Mouse (Mus musculus): Measurements from ENCODE around the gene Syt9. TPM values are rescaled to one million over a fixed set of nuclear protein-coding genes. Genes with fewer than 3 reads are reported as not detected.

The Syt9 gene
- total and polyA plus RNA-seq, 3 experiments: 0.05 TPM; not detected in 2

- no peaks in the 10 kb centered on the region for H3K27me3 ChIP-seq (ENCODE audit: insufficient read depth, low read length)
- no peak for TF ChIP-seq GATA1 (IDR thresholded peaks at IDR 0.05; ENCODE audit: borderline replicate concordance, low read length)
- no peak for TF ChIP-seq TAL1 (conservative IDR thresholded peaks at IDR 0.05; ENCODE audit: low read depth, low read length)
- TF ChIP-seq GATA2 (IDR thresholded peaks at IDR 0.05; ENCODE audit: borderline replicate concordance, low read depth, low read length): no peak
- TF ChIP-seq CTCF (IDR thresholded peaks at IDR 0.05; ENCODE audit: low read depth, low read length): no peak
- no peak for TF ChIP-seq POLR2AphosphoS5 (IDR thresholded peaks at IDR 0.05; ENCODE audit: insufficient replicate concordance, low read depth, low read length)
- H3K4me1 ChIP-seq (ENCODE audit: insufficient read depth, low read depth, low read length): no peaks in the 10 kb centered on the region
- no peak overlapping the region for H3K4me3 ChIP-seq (ENCODE audit: low read depth, low read length)
- no peaks in the 10 kb centered on the region for H3K36me3 ChIP-seq (replicated peaks)
- ATAC-seq (ENCODE audit: extremely low read depth, insufficient number of reproducible peaks, low FRiP score, poor library complexity, severe bottlenecking): no peak
- no peak for DNase-seq (ENCODE audit: low spot score)
- H3K9me3 ChIP-seq (replicated peaks): peaks cover 40% of the 10 kb centered on the region
Observed at GRCm38 (mm10) chr7:107507920-107508319, 137.4 kb downstream of the Syt9 start.

- H3K9me3 ChIP-seq (replicated peaks): peaks cover 30% of the 10 kb centered on the region
- no peak for DNase-seq (ENCODE audit: low spot score)
- TF ChIP-seq CTCF (IDR thresholded peaks at IDR 0.05; ENCODE audit: low read depth, low read length) (no peak), TAL1 (conservative IDR thresholded peaks at IDR 0.05; ENCODE audit: low read depth, low read length) (no peak), GATA1 (IDR thresholded peaks at IDR 0.05; ENCODE audit: borderline replicate concordance, low read length) (no peak), POLR2AphosphoS5 (IDR thresholded peaks at IDR 0.05; ENCODE audit: insufficient replicate concordance, low read depth, low read length) (no peak), GATA2 (IDR thresholded peaks at IDR 0.05; ENCODE audit: borderline replicate concordance, low read depth, low read length) (no peak)
Observed at GRCm38 (mm10) chr7:107509740-107510139, 139.2 kb downstream of the Syt9 start.

DNA sequence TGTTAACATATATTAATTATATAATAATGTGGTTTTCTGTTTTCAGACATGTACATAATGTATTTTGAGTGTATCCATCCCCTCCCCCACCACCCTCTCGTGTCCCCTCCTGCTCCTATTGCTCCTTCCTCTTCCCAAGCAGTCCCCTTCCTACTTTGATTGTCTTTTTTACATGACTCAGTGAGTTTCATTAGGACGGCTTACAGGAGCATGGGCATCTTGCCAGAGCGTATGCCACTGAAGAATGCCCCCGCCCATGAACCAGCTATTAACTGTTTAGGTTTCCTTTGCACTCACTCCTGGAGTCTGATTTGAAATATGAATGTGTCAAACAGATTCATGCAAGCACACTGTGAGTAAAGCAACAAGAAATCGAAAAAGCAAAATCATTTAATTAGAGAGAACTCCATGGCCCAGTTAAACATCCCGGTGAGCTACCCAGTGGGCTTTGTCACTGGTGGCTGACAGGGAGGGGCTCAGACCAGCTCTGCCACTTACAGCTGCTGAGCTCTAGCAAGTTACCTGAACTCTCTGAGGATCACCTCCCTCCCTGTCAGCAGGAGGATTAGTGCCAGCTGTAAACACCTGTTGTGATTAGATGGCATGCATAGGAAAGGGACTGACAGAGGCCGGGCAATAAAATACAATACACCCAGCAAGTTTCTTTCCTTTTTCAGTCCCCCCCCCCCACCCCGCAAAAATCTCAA, 146.3 kb downstream of the Syt9 start:
- no peaks in the 10 kb centered on the region for H3K27me3 ChIP-seq (ENCODE audit: insufficient read depth, low read length)
- TF ChIP-seq GATA2 (IDR thresholded peaks at IDR 0.05; ENCODE audit: borderline replicate concordance, low read depth, low read length) (no peak), CTCF (IDR thresholded peaks at IDR 0.05; ENCODE audit: low read depth, low read length) (no peak), TAL1 (conservative IDR thresholded peaks at IDR 0.05; ENCODE audit: low read depth, low read length) (no peak), GATA1 (IDR thresholded peaks at IDR 0.05; ENCODE audit: borderline replicate concordance, low read length) (no peak), POLR2AphosphoS5 (IDR thresholded peaks at IDR 0.05; ENCODE audit: insufficient replicate concordance, low read depth, low read length) (no peak)
- ATAC-seq (ENCODE audit: extremely low read depth, insufficient number of reproducible peaks, low FRiP score, poor library complexity, severe bottlenecking): no peak
- DNase-seq (ENCODE audit: low spot score): no peak
- H3K4me3 ChIP-seq (ENCODE audit: low read depth, low read length): no peak overlapping the region
- no peaks in the 10 kb centered on the region for H3K36me3 ChIP-seq (replicated peaks)
- H3K9me3 ChIP-seq (replicated peaks): peaks cover 43% of the 10 kb centered on the region
- H3K4me1 ChIP-seq (ENCODE audit: insufficient read depth, low read depth, low read length): no peaks in the 10 kb centered on the region

More at GRCm38 (mm10) chr7:107509740-107510139, 139.2 kb downstream of the Syt9 start:
- Histone ChIP-seq H3K27me3 (ENCODE audit: insufficient read depth, low read length) (no peaks in the 10 kb centered on the region), H3K4me3 (ENCODE audit: low read depth, low read length) (no peak overlapping the region), H3K36me3 (replicated peaks) (no peaks in the 10 kb centered on the region), H3K4me1 (ENCODE audit: insufficient read depth, low read depth, low read length) (no peaks in the 10 kb centered on the region)
- no peak for ATAC-seq (ENCODE audit: extremely low read depth, insufficient number of reproducible peaks, low FRiP score, poor library complexity, severe bottlenecking)

GRCm38 (mm10) chr7:107519256-107520025, 148.9 kb downstream of the Syt9 start:
- no peak for ATAC-seq (ENCODE audit: extremely low read depth, insufficient number of reproducible peaks, low FRiP score, poor library complexity, severe bottlenecking)
- Histone ChIP-seq H3K27me3 (ENCODE audit: insufficient read depth, low read length) (no peaks in the 10 kb centered on the region), H3K4me3 (ENCODE audit: low read depth, low read length) (no peak overlapping the region), H3K36me3 (replicated peaks) (no peaks in the 10 kb centered on the region), H3K9me3 (replicated peaks) (peaks cover 43% of the 10 kb centered on the region), H3K4me1 (ENCODE audit: insufficient read depth, low read depth, low read length) (no peaks in the 10 kb centered on the region)
- no peak for DNase-seq (ENCODE audit: low spot score)
- TF ChIP-seq CTCF (IDR thresholded peaks at IDR 0.05; ENCODE audit: low read depth, low read length): no peak
- TF ChIP-seq TAL1 (conservative IDR thresholded peaks at IDR 0.05; ENCODE audit: low read depth, low read length): no peak
- no peak for TF ChIP-seq POLR2AphosphoS5 (IDR thresholded peaks at IDR 0.05; ENCODE audit: insufficient replicate concordance, low read depth, low read length)
- TF ChIP-seq GATA1 (IDR thresholded peaks at IDR 0.05; ENCODE audit: borderline replicate concordance, low read length): no peak
- TF ChIP-seq GATA2 (IDR thresholded peaks at IDR 0.05; ENCODE audit: borderline replicate concordance, low read depth, low read length): no peak

- Histone ChIP-seq H3K36me3 (replicated peaks) (no peaks in the 10 kb centered on the region), H3K9me3 (replicated peaks) (peaks cover 43% of the 10 kb centered on the region), H3K4me1 (ENCODE audit: insufficient read depth, low read depth, low read length) (no peaks in the 10 kb centered on the region), H3K27me3 (ENCODE audit: insufficient read depth, low read length) (no peaks in the 10 kb centered on the region), H3K4me3 (ENCODE audit: low read depth, low read length) (no peak overlapping the region)
- TF ChIP-seq TAL1 (conservative IDR thresholded peaks at IDR 0.05; ENCODE audit: low read depth, low read length) (no peak), GATA2 (IDR thresholded peaks at IDR 0.05; ENCODE audit: borderline replicate concordance, low read depth, low read length) (no peak)
- no peak for DNase-seq (ENCODE audit: low spot score)
- no peak for ATAC-seq (ENCODE audit: extremely low read depth, insufficient number of reproducible peaks, low FRiP score, poor library complexity, severe bottlenecking)
Observed at GRCm38 (mm10) chr7:107521411-107521810, 150.9 kb downstream of the Syt9 start.

DNA sequence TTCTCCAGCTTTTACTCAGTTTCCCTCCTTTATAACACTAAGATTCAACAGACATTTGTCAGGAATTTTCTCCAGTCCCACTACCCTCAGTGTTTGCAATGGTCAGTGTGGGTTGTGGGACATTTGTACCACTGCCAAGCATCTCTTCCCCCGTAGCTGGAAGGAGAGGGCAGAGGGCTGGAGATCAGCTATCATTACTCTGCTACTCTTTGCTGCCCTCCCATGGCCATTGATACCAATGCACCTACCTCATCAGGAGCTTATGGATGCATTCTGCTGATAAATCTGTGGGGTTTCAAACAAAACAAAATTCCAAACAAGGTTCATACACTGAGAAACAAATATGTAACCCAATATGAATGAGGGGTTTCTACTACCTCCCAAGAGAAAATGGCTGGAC, 155.8 kb downstream of the Syt9 start:
- ATAC-seq (ENCODE audit: extremely low read depth, insufficient number of reproducible peaks, low FRiP score, poor library complexity, severe bottlenecking) (no peak), DNase-seq (ENCODE audit: low spot score) (no peak)
- TF ChIP-seq POLR2AphosphoS5 (IDR thresholded peaks at IDR 0.05; ENCODE audit: insufficient replicate concordance, low read depth, low read length) (no peak), GATA2 (IDR thresholded peaks at IDR 0.05; ENCODE audit: borderline replicate concordance, low read depth, low read length) (no peak), CTCF (IDR thresholded peaks at IDR 0.05; ENCODE audit: low read depth, low read length) (no peak), TAL1 (conservative IDR thresholded peaks at IDR 0.05; ENCODE audit: low read depth, low read length) (no peak), GATA1 (IDR thresholded peaks at IDR 0.05; ENCODE audit: borderline replicate concordance, low read length) (no peak)

More for the DNA sequence above, 155.8 kb downstream of the Syt9 start:
- Histone ChIP-seq H3K36me3 (replicated peaks) (no peaks in the 10 kb centered on the region), H3K9me3 (replicated peaks) (peaks cover 25% of the 10 kb centered on the region), H3K4me3 (ENCODE audit: low read depth, low read length) (no peak overlapping the region), H3K27me3 (ENCODE audit: insufficient read depth, low read length) (no peaks in the 10 kb centered on the region), H3K4me1 (ENCODE audit: insufficient read depth, low read depth, low read length) (no peaks in the 10 kb centered on the region)
